ENCODE assay signal across 9 mouse cellular contexts in the genomic region with DNA sequence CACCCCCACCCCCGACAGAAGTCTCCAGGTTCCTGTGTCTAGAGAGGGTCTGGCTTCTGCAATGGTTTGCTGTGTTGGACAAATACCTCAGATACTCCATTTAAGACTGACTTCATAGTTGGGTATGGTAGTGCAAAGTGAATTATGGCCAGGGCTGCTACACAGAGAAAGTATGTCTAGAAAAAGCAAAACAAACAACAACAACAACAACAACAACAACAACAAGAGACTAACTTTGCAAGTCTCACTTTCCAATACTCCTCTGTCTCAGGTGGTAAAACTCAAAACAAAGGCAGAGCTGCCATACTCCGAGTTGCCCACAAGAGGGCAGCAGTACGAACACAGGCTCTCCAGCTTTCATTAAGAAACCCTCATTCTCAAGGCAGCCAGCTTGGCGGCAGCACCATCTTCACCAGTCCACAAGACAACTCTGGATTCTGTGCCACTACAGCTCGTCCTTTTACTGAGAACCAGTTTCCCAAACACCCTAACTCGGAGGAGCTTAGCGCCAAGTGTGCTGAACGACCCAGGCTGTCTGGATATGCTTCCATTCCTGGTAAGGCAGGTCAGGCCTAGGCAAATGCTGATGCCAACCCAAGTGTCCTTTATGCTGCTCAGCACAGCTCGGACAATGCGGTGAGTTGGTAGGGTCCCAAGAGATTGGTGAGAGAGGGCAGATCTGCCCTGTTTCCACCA.
DNase-seq lines count a peak whose midpoint lies in the region; ATAC-seq and TF ChIP-seq lines count a peak whose summit lies in the region.
"Had no signal": no experiment of that assay in that cellular context is flagged by ENCODE, and none has a peak within 500 bp of the region (broad histone marks: within the 10 kb centered on the region; RNA-seq: fewer than 3 reads in every experiment).

No protein-coding gene starts in this region.

- no peaks in the 10 kb centered on the region for H3K36me3 ChIP-seq in MEL (ENCODE audit: control insufficient read depth in 1 of 2, insufficient read depth in 2 of 2, low read length in 2 of 2)
- H3K36me3 ChIP-seq in forebrain, embryonic 12.5 days (replicated peaks): peaks cover 6% of the 10 kb centered on the region; the same call in 1 of the 2 replicates
- H3K36me3 ChIP-seq in liver, postnatal 0 days (replicated peaks; ENCODE audit: insufficient read depth, low read length): no peaks in the 10 kb centered on the region

- H3K79me2 ChIP-seq in MEL (ENCODE audit: control insufficient read depth, insufficient read depth, low read length, poor library complexity): no peaks in the 10 kb centered on the region

- 29% methylated on average over 10 of the region's 10 CpGs for whole genome bisulfite sequencing in forebrain, embryonic 12.5 days
- WGBS in liver, postnatal 0 days (ENCODE audit: insufficient replicate concordance): 30% methylated on average over 10 of the region's 10 CpGs

- no peak overlapping the region for H3K4me3 ChIP-seq in MEL (ENCODE audit: control insufficient read depth in 1 of 2, insufficient read depth in 1 of 2, low read depth in 2 of 2, low read length in 2 of 2)
- no peak overlapping the region for H3K4me3 ChIP-seq in forebrain, embryonic 12.5 days (replicated peaks)
- no peak overlapping the region for H3K4me3 ChIP-seq in liver, postnatal 0 days (ENCODE audit: low read depth, low read length)
- H3K4me3 ChIP-seq: megakaryocyte, embryonic 14.5 days had no signal

- TF ChIP-seq RAD21 in MEL (IDR thresholded peaks at IDR 0.05; ENCODE audit: low read depth, low read length): no peak; the same call in none of the 2 replicates

- H3K9me3 ChIP-seq in MEL (replicated peaks; ENCODE audit: insufficient read depth, low read length): no peaks in the 10 kb centered on the region
- H3K9me3 ChIP-seq in forebrain, embryonic 12.5 days: no peaks in the 10 kb centered on the region
- H3K9me3 ChIP-seq in liver, postnatal 0 days (ENCODE audit: low read length): no peaks in the 10 kb centered on the region
- H3K9me3 ChIP-seq: megakaryocyte, embryonic 14.5 days had no signal

- peak; percentile 27 for DNase-seq in MEL (ENCODE audit: low read depth, low spot score)
- peak; percentile 72 to 80 for DNase-seq in heart, postnatal 10 days
- DNase-seq in kidney, postnatal 36 days: peak; percentile 66 to 81
- DNase-seq in liver, postnatal 0 days: peak; percentile 59
- peak; percentile 68 for DNase-seq in ovary, postnatal 14 days (ENCODE audit: low spot score)
- DNase-seq in urinary bladder, postnatal 25 days (ENCODE audit: low spot score): peak; percentile 66

- TF ChIP-seq EP300 in MEL (IDR thresholded peaks at IDR 0.05; ENCODE audit: low read depth in 1 of 2, low read length in 2 of 2): no peak
- no peak for TF ChIP-seq EP300 in liver, postnatal 0 days (IDR thresholded peaks at IDR 0.05; ENCODE audit: low read depth)

- no peak overlapping the region for H3K9ac ChIP-seq in MEL (ENCODE audit: control insufficient read depth, low read depth, low read length, poor library complexity, severe bottlenecking)
- no peak overlapping the region for H3K9ac ChIP-seq in forebrain, embryonic 12.5 days
- H3K9ac ChIP-seq in liver, postnatal 0 days (replicated peaks): no peak overlapping the region

- peak; percentile 70 for ATAC-seq in cerebellum, adult (ENCODE audit: insufficient number of reproducible peaks, low FRiP score, low TSS enrichment)
- ATAC-seq in forebrain, embryonic 12.5 days (ENCODE audit: low FRiP score): peak; percentile 59
- no peak for ATAC-seq in liver, postnatal 0 days

- H3K4me2 ChIP-seq in forebrain, embryonic 12.5 days: no peak overlapping the region
- H3K4me2 ChIP-seq in liver, postnatal 0 days (ENCODE audit: low read depth, low read length): no peak overlapping the region

- H3K4me1 ChIP-seq in MEL (ENCODE audit: control insufficient read depth in 1 of 2, insufficient read depth in 2 of 2, low read length in 2 of 2): no peaks in the 10 kb centered on the region
- peaks cover 11% of the 10 kb centered on the region for H3K4me1 ChIP-seq in forebrain, embryonic 12.5 days
- H3K4me1 ChIP-seq in liver, postnatal 0 days (ENCODE audit: insufficient read depth): peaks cover 4% of the 10 kb centered on the region
- H3K4me1 ChIP-seq: megakaryocyte, embryonic 14.5 days had no signal

- intact Hi-C loops in heart, postnatal 10 days (cut with DNase I): loop anchor here (1.0 to 5.0 kb wide), 3 partner anchors 70 to 115 kb away; no protein-coding TSS in a partner anchor

- TF ChIP-seq CTCF in MEL (IDR thresholded peaks at IDR 0.05 in 2 of 3, conservative IDR thresholded peaks at IDR 0.05 in 1 of 3; ENCODE audit: control insufficient read depth in 1 of 3, insufficient read depth in 1 of 3, low read depth in 2 of 3, low read length in 3 of 3, poor library complexity in 1 of 3, severe bottlenecking in 1 of 3): peak; percentile 55 to 77 (median 65)
- peak; percentile 91 for TF ChIP-seq CTCF in liver, postnatal 0 days (IDR thresholded peaks at IDR 0.05; ENCODE audit: low read depth)

- H3K27me3 ChIP-seq in MEL (ENCODE audit: control insufficient read depth in 1 of 2, insufficient read depth in 2 of 2, low read length in 2 of 2): no peaks in the 10 kb centered on the region
- no peaks in the 10 kb centered on the region for H3K27me3 ChIP-seq in forebrain, embryonic 12.5 days
- H3K27me3 ChIP-seq in liver, postnatal 0 days (ENCODE audit: insufficient read depth, low read length): no peaks in the 10 kb centered on the region
- H3K27me3 ChIP-seq: megakaryocyte, embryonic 14.5 days had no signal

- no peak for TF ChIP-seq POLR2A in MEL (IDR thresholded peaks at IDR 0.05; ENCODE audit: control insufficient read depth in 1 of 2, insufficient read depth in 1 of 2, low read depth in 1 of 2, low read length in 2 of 2, poor library complexity in 1 of 2)

- H3K27ac ChIP-seq in MEL (ENCODE audit: control insufficient read depth, low read depth, low read length): no peak overlapping the region
- H3K27ac ChIP-seq in forebrain, embryonic 12.5 days: peak overlapping the region; percentile 66
- no peak overlapping the region for H3K27ac ChIP-seq in liver, postnatal 0 days (ENCODE audit: low read depth)

TF ChIP-seq in MEL, 35 proteins besides CTCF, POLR2A, EP300 and RAD21:
- TF ChIP-seq MEF2A (IDR thresholded peaks at IDR 0.05; ENCODE audit: extremely low read depth, insufficient replicate concordance, low read depth, low read length, poor library complexity, severe bottlenecking) (no peak), SMC3 (IDR thresholded peaks at IDR 0.05; ENCODE audit: low read depth, low read length) (peak; percentile 31; the same call in 1 of the 2 replicates), GATA1 (IDR thresholded peaks at IDR 0.05; ENCODE audit: low read depth, low read length) (no peak), MAFK (IDR thresholded peaks at IDR 0.05; ENCODE audit: borderline replicate concordance, low read depth, low read length) (no peak)
